Mouse (Mus musculus) lung, postnatal 0 days (tissue): ENCODE data around the gene Vegfb.

Experiments
- CTCF ChIP-seq: IDR thresholded peaks from 2 replicates; pipeline ENCODE4 v1.5.1; 2016; ENCODE audit warnings: antibody characterized with exemption, mild to moderate bottlenecking
- EP300 ChIP-seq: IDR thresholded peaks from 2 replicates; pipeline ENCODE4 v1.6.1; 2016; ENCODE audit warnings: antibody characterized with exemption, mild to moderate bottlenecking, control low read depth

GRCm38 (mm10) chr19:6997721-6998290 is 10.4 kb upstream of the Vegfb start:
- TF ChIP-seq CTCF (no peak), EP300 (no peak)
